Mouse (Mus musculus): ENCODE data around the gene Gm21972.

DNA sequence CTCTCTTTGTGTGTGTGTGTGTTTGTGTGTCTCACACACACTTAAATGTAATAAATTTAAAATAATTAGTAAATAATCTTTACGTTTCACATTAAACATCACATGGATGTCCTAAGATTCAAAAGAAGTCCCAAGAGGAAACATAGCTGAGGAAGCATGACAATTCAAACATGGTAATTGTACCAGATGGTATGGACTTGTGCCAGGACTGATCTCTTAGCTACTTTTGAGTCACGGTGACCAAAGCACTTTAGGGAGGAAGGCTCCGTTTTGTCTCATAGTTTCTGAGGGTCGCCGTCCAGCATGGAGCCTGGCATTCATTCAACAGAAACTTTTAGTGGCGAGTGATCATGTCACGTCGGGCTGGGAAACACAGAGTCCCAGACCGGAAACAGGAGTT, 14.7 kb downstream of the Gm21972 start:
- TF ChIP-seq CTCF (IDR thresholded peaks at IDR 0.05; ENCODE audit: extremely low read depth, insufficient read length, insufficient replicate concordance, low read depth, low read length): no peak
- no peak for TF ChIP-seq POLR2A (IDR thresholded peaks at IDR 0.05; ENCODE audit: low read depth, low read length)
